Mouse (Mus musculus): Measurements from ENCODE around the gene Gstp3. TPM values are rescaled to one million over a fixed set of nuclear protein-coding genes. Genes with fewer than 3 reads are reported as not detected.
"Not testable (repeated sequence)": the region's sequence is repeated elsewhere in the genome, so short reads cannot be mapped to it uniquely, and the experiment has no call there.

The Gstp3 gene
- total and polyA plus RNA-seq, 3 experiments, result 1.1 TPM; not detected in 2

GRCm38 (mm10) chr19:4042124-4042523 is 17.2 kb downstream of the Gstp3 start:
- Histone ChIP-seq H3K79me2 (replicated peaks; ENCODE audit: control insufficient read depth, insufficient read depth, low read length) (no peaks in the 10 kb centered on the region), H3K4me3 (no peak overlapping the region; the same call in 1 of the 2 replicates), H3K36me3 (ENCODE audit: control insufficient read depth, insufficient read depth, low read length) (no peaks in the 10 kb centered on the region), H3K9ac (ENCODE audit: low read depth, low read length) (no peak overlapping the region), H3K27me3 (ENCODE audit: control insufficient read depth, insufficient read depth, low read length) (no peaks in the 10 kb centered on the region), H3K4me1 (ENCODE audit: control insufficient read depth, insufficient read depth, low read length) (peaks cover 8% of the 10 kb centered on the region), H3K27ac (peak overlapping the region; percentile 49)
- intact Hi-C loops (cut with DNase I), result no loop called here
- TF ChIP-seq CTCF (IDR thresholded peaks at IDR 0.05), result no peak
- TF ChIP-seq POLR2A (IDR thresholded peaks at IDR 0.05; ENCODE audit: insufficient read depth, low read depth, low read length), result 0 out of 2 replicates have a peak, but pooled peaks have one; percentile 29
- peak; percentile 58 to 70 for DNase-seq
- 52% methylated on average over 14 of the region's 14 CpGs for WGBS

DNA sequence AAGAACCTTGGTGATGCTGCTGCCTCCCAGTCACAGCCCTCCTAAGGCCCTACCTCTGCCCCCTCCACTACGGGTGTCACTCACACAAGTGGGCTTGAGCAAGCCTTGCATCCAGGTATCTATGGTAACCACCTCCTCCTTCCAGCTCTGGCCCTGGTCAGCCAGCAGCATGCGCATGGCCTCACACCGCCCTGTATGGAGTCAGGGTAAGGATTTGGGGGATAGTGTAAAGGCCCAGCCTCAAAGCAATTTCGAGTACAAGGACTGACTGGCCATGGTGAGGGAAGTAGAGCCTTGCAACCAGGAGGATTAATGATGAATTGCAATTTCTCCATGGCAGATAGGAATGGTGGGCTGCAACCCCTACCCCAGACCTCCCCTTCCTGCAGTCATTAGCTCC is 17.9 kb downstream of the Gstp3 start:
- H3K79me2 ChIP-seq (replicated peaks; ENCODE audit: control insufficient read depth, insufficient read depth, low read length); H3K36me3 ChIP-seq (ENCODE audit: control insufficient read depth, insufficient read depth, low read length); DNase-seq; H3K9ac ChIP-seq (ENCODE audit: low read depth, low read length); H3K27ac ChIP-seq; H3K27me3 ChIP-seq (ENCODE audit: control insufficient read depth, insufficient read depth, low read length); H3K4me3 ChIP-seq; H3K4me1 ChIP-seq (ENCODE audit: control insufficient read depth, insufficient read depth, low read length); intact Hi-C loops (cut with DNase I): not testable (repeated sequence)
- 91% methylated on average over 3 of the region's 4 CpGs for WGBS

GRCm38 (mm10) chr19:4040941-4041340 is 18.4 kb downstream of the Gstp3 start:
- H3K27me3 ChIP-seq (ENCODE audit: control insufficient read depth, insufficient read depth, low read length); H3K27ac ChIP-seq; H3K9ac ChIP-seq (ENCODE audit: low read depth, low read length); H3K36me3 ChIP-seq (ENCODE audit: control insufficient read depth, insufficient read depth, low read length); DNase-seq; H3K79me2 ChIP-seq (replicated peaks; ENCODE audit: control insufficient read depth, insufficient read depth, low read length); H3K4me1 ChIP-seq (ENCODE audit: control insufficient read depth, insufficient read depth, low read length); H3K4me3 ChIP-seq; intact Hi-C loops (cut with DNase I): not testable (repeated sequence)
- 86% methylated on average over 5 of the region's 5 CpGs for WGBS

DNA sequence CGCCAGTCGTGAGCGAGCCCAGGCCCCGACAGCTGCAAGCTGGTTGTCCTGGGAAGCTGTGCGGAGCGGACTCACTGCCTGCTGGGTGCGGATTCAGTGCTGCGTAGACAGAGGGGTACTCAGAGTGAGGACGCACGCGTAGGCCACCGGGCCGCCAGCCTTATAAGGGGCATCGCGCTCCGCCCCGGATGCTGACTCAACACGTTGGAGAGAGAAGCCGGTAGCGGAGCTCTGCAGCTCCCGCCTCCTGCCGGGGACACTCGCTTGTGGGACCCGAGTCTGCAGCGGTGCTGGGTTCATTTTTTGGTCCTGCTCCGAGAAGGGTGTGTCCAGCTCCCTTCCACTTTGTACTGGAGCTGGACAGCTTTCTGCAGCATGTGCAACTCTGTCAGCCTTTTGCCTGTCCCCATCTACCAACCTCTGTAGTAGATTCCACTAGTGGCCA is 21.6 kb downstream of the Gstp3 start, which contains the start of gene Gstp1:
TSS of gene Gstp1 (minus strand) at position 198 of the 445 bp plus-strand sequence.
- Histone ChIP-seq H3K4me3 (peak within 1 kb of the TSS; percentile 59), H3K36me3 (ENCODE audit: control insufficient read depth, insufficient read depth, low read length) (no peaks in the 10 kb centered on the region), H3K27me3 (ENCODE audit: control insufficient read depth, insufficient read depth, low read length) (no peaks in the 10 kb centered on the region), H3K4me1 (ENCODE audit: control insufficient read depth, insufficient read depth, low read length) (peaks cover 4% of the 10 kb centered on the region), H3K79me2 (replicated peaks; ENCODE audit: control insufficient read depth, insufficient read depth, low read length) (no peaks in the 10 kb centered on the region), H3K9ac (ENCODE audit: low read depth, low read length) (peak within 1 kb of the TSS; percentile 92), H3K27ac (peak within 1 kb of the TSS; percentile 80)
- TF ChIP-seq CTCF (IDR thresholded peaks at IDR 0.05) (peak; percentile 55), EP300 (IDR thresholded peaks at IDR 0.05; ENCODE audit: insufficient read depth, low read depth, low read length) (no peak), POLR2A (IDR thresholded peaks at IDR 0.05; ENCODE audit: insufficient read depth, low read depth, low read length) (peak; percentile 94)
- under 1% methylated on average over 26 of the region's 26 CpGs for WGBS
- peak; percentile 92 to 93 for DNase-seq
- intact Hi-C loops (cut with DNase I), result no loop called here

DNA sequence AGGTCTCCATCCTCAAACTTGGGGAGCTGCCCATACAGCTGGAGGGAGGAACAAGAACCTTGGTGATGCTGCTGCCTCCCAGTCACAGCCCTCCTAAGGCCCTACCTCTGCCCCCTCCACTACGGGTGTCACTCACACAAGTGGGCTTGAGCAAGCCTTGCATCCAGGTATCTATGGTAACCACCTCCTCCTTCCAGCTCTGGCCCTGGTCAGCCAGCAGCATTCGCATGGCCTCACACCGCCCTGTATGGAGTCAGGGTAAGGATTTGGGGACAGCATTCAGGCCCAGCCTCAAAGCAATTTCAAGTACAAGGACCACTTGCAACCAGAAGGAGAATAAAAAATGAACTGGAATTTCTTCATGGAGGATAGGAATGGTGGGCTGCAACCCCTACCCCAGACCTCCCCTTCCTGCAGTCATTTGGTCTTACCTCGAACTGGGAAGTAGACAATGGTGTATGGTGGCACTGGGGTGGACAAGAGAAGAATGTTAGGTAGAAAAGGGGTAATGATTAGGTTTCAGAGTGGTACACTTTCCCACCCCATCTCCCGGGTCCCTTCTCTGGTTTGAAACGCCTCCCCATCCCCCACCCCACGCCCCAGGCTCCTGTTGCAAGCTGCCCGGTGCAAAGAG is 22.1 kb downstream of the Gstp3 start:
- WGBS, result 28% methylated on average over 8 of the region's 8 CpGs
- H3K79me2 ChIP-seq (replicated peaks; ENCODE audit: control insufficient read depth, insufficient read depth, low read length); H3K27me3 ChIP-seq (ENCODE audit: control insufficient read depth, insufficient read depth, low read length); DNase-seq; H3K36me3 ChIP-seq (ENCODE audit: control insufficient read depth, insufficient read depth, low read length); intact Hi-C loops (cut with DNase I); H3K4me1 ChIP-seq (ENCODE audit: control insufficient read depth, insufficient read depth, low read length): not testable (repeated sequence)
- Histone ChIP-seq H3K9ac (ENCODE audit: low read depth, low read length) (peak overlapping the region; percentile 92), H3K27ac (peak overlapping the region; percentile 80), H3K4me3 (peak overlapping the region; percentile 59)

DNA sequence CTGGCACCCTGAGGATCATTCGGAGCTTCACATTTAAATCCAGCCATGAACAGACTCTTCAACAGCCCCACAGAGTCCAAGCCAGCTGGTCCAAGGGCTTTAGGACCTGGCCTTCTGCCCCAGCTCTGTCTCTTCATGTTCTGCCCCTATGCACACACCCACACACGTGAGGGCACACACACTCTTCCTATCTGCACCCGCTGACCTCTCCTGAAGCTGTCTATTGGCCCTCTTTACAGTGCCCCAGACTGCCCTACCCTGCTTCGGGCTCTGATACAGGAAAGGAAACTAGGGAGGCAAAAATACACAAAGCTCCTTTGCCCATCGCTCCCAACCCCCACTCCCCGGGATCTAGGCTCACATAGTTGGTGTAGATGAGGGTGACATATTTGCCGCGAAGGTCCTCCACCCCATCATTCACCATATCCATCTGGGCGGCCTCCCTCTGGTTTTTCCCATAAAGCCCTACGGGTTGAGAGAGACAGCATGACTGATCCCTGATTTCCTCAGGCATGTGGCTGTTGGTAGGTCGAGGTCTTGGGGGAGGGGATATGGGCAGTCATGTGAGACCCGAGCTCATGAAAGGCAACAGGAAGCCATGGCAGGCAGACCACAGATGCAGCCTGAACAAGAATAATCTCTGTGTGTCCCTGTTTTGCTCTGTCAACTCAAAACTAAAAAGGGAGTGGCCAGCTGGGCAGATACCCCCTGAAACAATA is 22.9 kb downstream of the Gstp3 start:
- no peaks in the 10 kb centered on the region for H3K36me3 ChIP-seq (ENCODE audit: control insufficient read depth, insufficient read depth, low read length)
- no peaks in the 10 kb centered on the region for H3K79me2 ChIP-seq (replicated peaks; ENCODE audit: control insufficient read depth, insufficient read depth, low read length)
- intact Hi-C loops (cut with DNase I), result no loop called here
- H3K27ac ChIP-seq, result no peak overlapping the region
- H3K27me3 ChIP-seq (ENCODE audit: control insufficient read depth, insufficient read depth, low read length), result no peaks in the 10 kb centered on the region
- peaks cover 4% of the 10 kb centered on the region for H3K4me1 ChIP-seq (ENCODE audit: control insufficient read depth, insufficient read depth, low read length)
- no peak overlapping the region for H3K9ac ChIP-seq (ENCODE audit: low read depth, low read length)
- no peak for DNase-seq
- H3K4me3 ChIP-seq, result no peak overlapping the region
- WGBS, result 77% methylated on average over 12 of the region's 12 CpGs
- TF ChIP-seq CTCF (IDR thresholded peaks at IDR 0.05), result no peak
- TF ChIP-seq POLR2A (IDR thresholded peaks at IDR 0.05; ENCODE audit: insufficient read depth, low read depth, low read length), result no peak
- TF ChIP-seq EP300 (IDR thresholded peaks at IDR 0.05; ENCODE audit: insufficient read depth, low read depth, low read length), result no peak

Measured in heart, adult 2 months (tissue).